ENCODE assay signal across 19 mouse cellular contexts in the genomic region with DNA sequence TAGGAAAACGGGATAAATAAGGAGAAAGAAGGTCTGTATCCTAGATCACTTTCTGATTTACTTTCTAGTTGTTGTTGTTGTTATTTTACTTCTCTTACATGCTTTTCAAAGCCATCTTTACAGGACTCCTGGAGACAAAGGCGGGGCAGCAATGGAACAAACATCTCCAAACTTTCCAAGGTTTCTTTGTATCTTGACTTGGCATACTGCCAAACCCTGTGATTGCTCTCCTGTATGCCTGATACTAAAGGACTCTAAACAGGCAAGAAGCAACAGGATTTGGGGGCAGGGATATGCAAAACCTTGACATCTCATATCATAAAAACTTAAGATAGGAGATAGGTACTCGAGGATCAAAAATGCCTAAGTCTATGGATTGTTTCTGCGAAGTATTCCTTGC. TPM values are rescaled to one million over a fixed set of nuclear protein-coding genes. Genes with fewer than 3 reads are reported as not detected.
DNase-seq lines count a peak whose midpoint lies in the region; ATAC-seq lines count a peak whose summit lies in the region.
"Had no signal": no experiment of that assay in that cellular context is flagged by ENCODE, and none has a peak within 500 bp of the region (broad histone marks: within the 10 kb centered on the region; RNA-seq: fewer than 3 reads in every experiment).

No protein-coding gene starts in this region.

- no peak overlapping the region for H3K9ac ChIP-seq in forebrain, embryonic 14.5 days (ENCODE audit: low read length)
- no peak overlapping the region for H3K9ac ChIP-seq in forebrain, embryonic 15.5 days (replicated peaks)
- no peak overlapping the region for H3K9ac ChIP-seq in neural tube, embryonic 12.5 days
- H3K9ac ChIP-seq: liver, embryonic 13.5 days; neural tube, embryonic 13.5 days had no signal

- intact Hi-C loops in left cerebral cortex, postnatal 4 days (cut with DNase I), result loop anchor here (10.0 kb wide), 1 partner anchor 162 kb away; no protein-coding TSS in a partner anchor
- intact Hi-C loops in left cerebral cortex, postnatal 36 days (cut with DNase I), result no loop called here

- WGBS in forebrain, embryonic 14.5 days, result 42% methylated on average over 4 of the region's 4 CpGs
- 43% methylated on average over 4 of the region's 4 CpGs for WGBS in forebrain, embryonic 15.5 days
- 68% methylated on average over 4 of the region's 4 CpGs for WGBS in neural tube, embryonic 12.5 days

- 0 out of 2 replicates have a peak, but pooled peaks have one; percentile 19 for ATAC-seq in forebrain, embryonic 14.5 days
- ATAC-seq in forebrain, embryonic 15.5 days (replicated peaks), result no peak
- peak; percentile 36; the same call in 1 of the 2 replicates for ATAC-seq in neural tube, embryonic 12.5 days (ENCODE audit: low FRiP score, low read depth)
- ATAC-seq: inflammation-experienced regulatory T-cells, adult 6 months had no signal

- no peaks in the 10 kb centered on the region for H3K9me3 ChIP-seq in forebrain, embryonic 14.5 days (replicated peaks; ENCODE audit: control insufficient read depth, low read length)
- no peaks in the 10 kb centered on the region for H3K9me3 ChIP-seq in forebrain, embryonic 15.5 days
- H3K9me3 ChIP-seq in neural tube, embryonic 12.5 days, result no peaks in the 10 kb centered on the region
- H3K9me3 ChIP-seq: hindbrain, embryonic 10.5 days; liver, embryonic 13.5 days; neural tube, embryonic 13.5 days had no signal

- no peak overlapping the region for H3K4me3 ChIP-seq in forebrain, embryonic 14.5 days (ENCODE audit: low read depth, low read length)
- H3K4me3 ChIP-seq in forebrain, embryonic 15.5 days, result no peak overlapping the region
- H3K4me3 ChIP-seq in neural tube, embryonic 12.5 days, result no peak overlapping the region
- H3K4me3 ChIP-seq: hindbrain, embryonic 10.5 days; liver, embryonic 13.5 days; neural tube, embryonic 13.5 days had no signal

- H3K27ac ChIP-seq in forebrain, embryonic 14.5 days (ENCODE audit: low read depth, low read length), result no peak overlapping the region
- no peak overlapping the region for H3K27ac ChIP-seq in forebrain, embryonic 15.5 days (replicated peaks)
- no peak overlapping the region for H3K27ac ChIP-seq in neural tube, embryonic 12.5 days
- H3K27ac ChIP-seq: hindbrain, embryonic 10.5 days; liver, embryonic 13.5 days; neural tube, embryonic 13.5 days had no signal

- no peaks in the 10 kb centered on the region for H3K27me3 ChIP-seq in forebrain, embryonic 14.5 days (replicated peaks; ENCODE audit: control insufficient read depth, insufficient read depth, low read length)
- H3K27me3 ChIP-seq in forebrain, embryonic 15.5 days, result no peaks in the 10 kb centered on the region
- H3K27me3 ChIP-seq in neural tube, embryonic 12.5 days (replicated peaks), result no peaks in the 10 kb centered on the region
- H3K27me3 ChIP-seq: liver, embryonic 13.5 days; neural tube, embryonic 13.5 days had no signal

- DNase-seq in forebrain, embryonic 14.5 days (ENCODE audit: low spot score), result peak; percentile 68
- peak; percentile 12 for DNase-seq in left cerebral cortex, postnatal 4 days
- no peak for DNase-seq in left cerebral cortex, postnatal 36 days (ENCODE audit: low spot score in 2 of 2)
- DNase-seq in neural tube, embryonic 10.5 days (ENCODE audit: extremely low spot score, low spot score), result no peak
- DNase-seq in lung, postnatal 25 days (ENCODE audit: low spot score), result peak; percentile 18
- DNase-seq in embryo, embryonic 10 days (ENCODE audit: low spot score), result no peak
- DNase-seq: B cell, adult 2 months; embryo, embryonic 11 days; gastrocnemius, postnatal 25 days; layer of hippocampus, postnatal 36 days; liver, embryonic 13.5 days; right cerebral cortex, postnatal 14 days; thymus, postnatal 25 days had no signal

- H3K4me1 ChIP-seq in forebrain, embryonic 14.5 days (ENCODE audit: control insufficient read depth, insufficient read depth, low read length), result peaks cover 45% of the 10 kb centered on the region
- peaks cover 44% of the 10 kb centered on the region for H3K4me1 ChIP-seq in forebrain, embryonic 15.5 days
- H3K4me1 ChIP-seq in neural tube, embryonic 12.5 days, result peaks cover 43% of the 10 kb centered on the region

- no peaks in the 10 kb centered on the region for H3K36me3 ChIP-seq in forebrain, embryonic 14.5 days (ENCODE audit: control insufficient read depth, insufficient read depth, low read length)
- no peaks in the 10 kb centered on the region for H3K36me3 ChIP-seq in forebrain, embryonic 15.5 days
- H3K36me3 ChIP-seq in neural tube, embryonic 12.5 days, result no peaks in the 10 kb centered on the region
- H3K36me3 ChIP-seq: neural tube, embryonic 13.5 days had no signal

- H3K4me2 ChIP-seq in forebrain, embryonic 14.5 days (ENCODE audit: low read length), result no peak overlapping the region
- H3K4me2 ChIP-seq in forebrain, embryonic 15.5 days (replicated peaks), result no peak overlapping the region
- no peak overlapping the region for H3K4me2 ChIP-seq in neural tube, embryonic 12.5 days (replicated peaks)
- H3K4me2 ChIP-seq: heart, embryonic 11.5 days; liver, embryonic 13.5 days; neural tube, embryonic 13.5 days had no signal

RNA-seq across cellular contexts. Expression of a gene that starts 6.3 kb away (rescaled TPM):
- 17.8 and 20.8 TPM in 2 replicates for polyA plus RNA-seq in forebrain, embryonic 14.5 days (2014; fragmentation: Nextera tagmentation; extraction: Ambion mirVana)
- polyA plus RNA-seq in forebrain, embryonic 15.5 days (2015; fragmentation: Nextera tagmentation; extraction: Ambion mirVana), result 20.5 and 22.3 TPM in 2 replicates
- 10 to 100 TPM; 50.5 to 53.3 TPM for total RNA-seq in left cerebral cortex, postnatal 4 days (2021)
- 10 to 100 TPM; 18.7 to 20.5 TPM for total RNA-seq in left cerebral cortex, postnatal 36 days (2021)
- polyA plus RNA-seq in neural tube, embryonic 12.5 days (2016; fragmentation: Nextera tagmentation; extraction: Ambion mirVana), result 38.3 and 45.4 TPM in 2 replicates
- polyA plus RNA-seq: inflammation-experienced regulatory T-cells, adult 6 months had no signal

Comparison
In these comparisons a context has a peak if more than half of its experiments do, and no peak if none do; other contexts are left out.
1. DNase-seq: peak in forebrain, embryonic 14.5 days (single experiment), left cerebral cortex, postnatal 4 days (single experiment) and lung, postnatal 25 days (single experiment); none in left cerebral cortex, postnatal 36 days (0 of 2), neural tube, embryonic 10.5 days (single experiment) and embryo, embryonic 10 days (single experiment).